Mouse (Mus musculus): ENCODE data around the gene Maml3. TPM values are rescaled to one million over a fixed set of nuclear protein-coding genes. Genes with fewer than 3 reads are reported as not detected.

The Maml3 gene
- polyA plus RNA-seq, 1 experiment from 2014 or later = 8.5 TPM

- Histone ChIP-seq H3K4me2 (ENCODE audit: low read depth, low read length) (peak overlapping the region; percentile 34), H3K9me3 (ENCODE audit: control insufficient read depth, low read length) (no peaks in the 10 kb centered on the region), H3K9ac (ENCODE audit: low read length) (peak overlapping the region; percentile 5; the same call in 1 of the 2 replicates), H3K27ac (ENCODE audit: low read length) (peak overlapping the region; percentile 73), H3K4me1 (replicated peaks; ENCODE audit: control insufficient read depth, insufficient read depth, low read length) (peaks cover 22% of the 10 kb centered on the region), H3K27me3 (ENCODE audit: control insufficient read depth, insufficient read depth, low read depth, low read length) (no peaks in the 10 kb centered on the region), H3K4me3 (ENCODE audit: low read length) (peak overlapping the region; percentile 27), H3K36me3 (ENCODE audit: control insufficient read depth, insufficient read depth, low read length) (peaks cover 2% of the 10 kb centered on the region; the same call in 1 of the 2 replicates)
- 3% methylated on average over 17 of the region's 17 CpGs for WGBS
- peak; percentile 91 for ATAC-seq (ENCODE audit: low read depth)
Measured at GRCm38 (mm10) chr3:51788591-51789339, 316.1 kb downstream of the Maml3 start.

GRCm38 (mm10) chr3:51787945-51788344 is 316.9 kb downstream of the Maml3 start:
- Histone ChIP-seq H3K36me3 (ENCODE audit: control insufficient read depth, insufficient read depth, low read length) (peaks cover 2% of the 10 kb centered on the region; the same call in 1 of the 2 replicates), H3K4me2 (ENCODE audit: low read depth, low read length) (no peak overlapping the region), H3K4me3 (ENCODE audit: low read length) (no peak overlapping the region), H3K9me3 (ENCODE audit: control insufficient read depth, low read length) (no peaks in the 10 kb centered on the region), H3K27me3 (ENCODE audit: control insufficient read depth, insufficient read depth, low read depth, low read length) (no peaks in the 10 kb centered on the region), H3K4me1 (replicated peaks; ENCODE audit: control insufficient read depth, insufficient read depth, low read length) (peaks cover 22% of the 10 kb centered on the region), H3K9ac (ENCODE audit: low read length) (no peak overlapping the region), H3K27ac (ENCODE audit: low read length) (no peak overlapping the region)
- 95% methylated on average over 2 of the region's 2 CpGs for WGBS
- no peak for ATAC-seq (ENCODE audit: low read depth)

- Histone ChIP-seq H3K4me2 (ENCODE audit: low read depth, low read length) (no peak overlapping the region), H3K27ac (ENCODE audit: low read length) (no peak overlapping the region), H3K4me1 (replicated peaks; ENCODE audit: control insufficient read depth, insufficient read depth, low read length) (peaks cover 22% of the 10 kb centered on the region), H3K4me3 (ENCODE audit: low read length) (no peak overlapping the region), H3K9me3 (ENCODE audit: control insufficient read depth, low read length) (no peaks in the 10 kb centered on the region), H3K9ac (ENCODE audit: low read length) (no peak overlapping the region), H3K27me3 (ENCODE audit: control insufficient read depth, insufficient read depth, low read depth, low read length) (no peaks in the 10 kb centered on the region), H3K36me3 (ENCODE audit: control insufficient read depth, insufficient read depth, low read length) (peaks cover 2% of the 10 kb centered on the region; the same call in 1 of the 2 replicates)
- ATAC-seq (ENCODE audit: low read depth) = no peak
- 83% methylated on average over 7 of the region's 7 CpGs for whole genome bisulfite sequencing
Measured at GRCm38 (mm10) chr3:51785796-51786195, 319.1 kb downstream of the Maml3 start.

- Histone ChIP-seq H3K9ac (ENCODE audit: low read length) (no peak overlapping the region), H3K27me3 (ENCODE audit: control insufficient read depth, insufficient read depth, low read depth, low read length) (no peaks in the 10 kb centered on the region), H3K36me3 (ENCODE audit: control insufficient read depth, insufficient read depth, low read length) (no peaks in the 10 kb centered on the region), H3K4me1 (replicated peaks; ENCODE audit: control insufficient read depth, insufficient read depth, low read length) (peaks cover 15% of the 10 kb centered on the region), H3K9me3 (ENCODE audit: control insufficient read depth, low read length) (no peaks in the 10 kb centered on the region), H3K4me3 (ENCODE audit: low read length) (no peak overlapping the region), H3K4me2 (ENCODE audit: low read depth, low read length) (no peak overlapping the region), H3K27ac (ENCODE audit: low read length) (no peak overlapping the region)
- WGBS = 83% methylated on average over 10 of the region's 10 CpGs
- ATAC-seq (ENCODE audit: low read depth) = no peak
Measured at GRCm38 (mm10) chr3:51782191-51782590, 322.7 kb downstream of the Maml3 start.

GRCm38 (mm10) chr3:51778738-51779592 is 325.9 kb downstream of the Maml3 start:
- Histone ChIP-seq H3K4me3 (ENCODE audit: low read length) (no peak overlapping the region), H3K36me3 (ENCODE audit: control insufficient read depth, insufficient read depth, low read length) (no peaks in the 10 kb centered on the region), H3K9ac (ENCODE audit: low read length) (0 out of 2 replicates have a peak overlapping the region, but pooled peaks have one; percentile 39), H3K9me3 (ENCODE audit: control insufficient read depth, low read length) (no peaks in the 10 kb centered on the region), H3K27me3 (ENCODE audit: control insufficient read depth, insufficient read depth, low read depth, low read length) (no peaks in the 10 kb centered on the region), H3K4me1 (replicated peaks; ENCODE audit: control insufficient read depth, insufficient read depth, low read length) (peaks cover 15% of the 10 kb centered on the region), H3K4me2 (ENCODE audit: low read depth, low read length) (peak overlapping the region; percentile 16; the same call in 1 of the 2 replicates), H3K27ac (ENCODE audit: low read length) (peak overlapping the region; percentile 68)
- peak; percentile 77 for ATAC-seq (ENCODE audit: low read depth)
- 13% methylated on average over 16 of the region's 16 CpGs for WGBS

GRCm38 (mm10) chr3:51778179-51778578 is 326.7 kb downstream of the Maml3 start:
- no peaks in the 10 kb centered on the region for H3K36me3 ChIP-seq (ENCODE audit: control insufficient read depth, insufficient read depth, low read length)
- no peaks in the 10 kb centered on the region for H3K27me3 ChIP-seq (ENCODE audit: control insufficient read depth, insufficient read depth, low read depth, low read length)
- peak overlapping the region; percentile 29 for H3K27ac ChIP-seq (ENCODE audit: low read length)
- no peak overlapping the region for H3K4me3 ChIP-seq (ENCODE audit: low read length)
- H3K4me1 ChIP-seq (replicated peaks; ENCODE audit: control insufficient read depth, insufficient read depth, low read length) = peaks cover 15% of the 10 kb centered on the region
- H3K4me2 ChIP-seq (ENCODE audit: low read depth, low read length) = no peak overlapping the region
- WGBS = 60% methylated on average over 3 of the region's 3 CpGs
- no peak overlapping the region for H3K9ac ChIP-seq (ENCODE audit: low read length)
- no peak for ATAC-seq (ENCODE audit: low read depth)
- no peaks in the 10 kb centered on the region for H3K9me3 ChIP-seq (ENCODE audit: control insufficient read depth, low read length)

- Histone ChIP-seq H3K4me3 (ENCODE audit: low read length) (no peak overlapping the region), H3K36me3 (ENCODE audit: control insufficient read depth, insufficient read depth, low read length) (no peaks in the 10 kb centered on the region), H3K4me1 (replicated peaks; ENCODE audit: control insufficient read depth, insufficient read depth, low read length) (peaks cover 15% of the 10 kb centered on the region), H3K27ac (ENCODE audit: low read length) (no peak overlapping the region), H3K9me3 (ENCODE audit: control insufficient read depth, low read length) (no peaks in the 10 kb centered on the region), H3K4me2 (ENCODE audit: low read depth, low read length) (no peak overlapping the region), H3K27me3 (ENCODE audit: control insufficient read depth, insufficient read depth, low read depth, low read length) (no peaks in the 10 kb centered on the region), H3K9ac (ENCODE audit: low read length) (no peak overlapping the region)
- no peak for ATAC-seq (ENCODE audit: low read depth)
- 62% methylated on average over 2 of the region's 2 CpGs for WGBS
Measured at GRCm38 (mm10) chr3:51776018-51776611, 328.8 kb downstream of the Maml3 start.

GRCm38 (mm10) chr3:51773587-51773986 is 331.3 kb downstream of the Maml3 start:
- Histone ChIP-seq H3K9me3 (ENCODE audit: control insufficient read depth, low read length) (no peaks in the 10 kb centered on the region), H3K9ac (ENCODE audit: low read length) (no peak overlapping the region), H3K36me3 (ENCODE audit: control insufficient read depth, insufficient read depth, low read length) (no peaks in the 10 kb centered on the region), H3K4me1 (replicated peaks; ENCODE audit: control insufficient read depth, insufficient read depth, low read length) (peaks cover 6% of the 10 kb centered on the region), H3K27me3 (ENCODE audit: control insufficient read depth, insufficient read depth, low read depth, low read length) (no peaks in the 10 kb centered on the region), H3K27ac (ENCODE audit: low read length) (no peak overlapping the region), H3K4me3 (ENCODE audit: low read length) (no peak overlapping the region), H3K4me2 (ENCODE audit: low read depth, low read length) (no peak overlapping the region)
- 70% methylated on average over 5 of the region's 5 CpGs for WGBS
- ATAC-seq (ENCODE audit: low read depth) = no peak

All from lung, embryonic 16.5 days (tissue).